Mouse (Mus musculus): Measurements from ENCODE around the gene Astn1. TPM values are rescaled to one million over a fixed set of nuclear protein-coding genes. Genes with fewer than 3 reads are reported as not detected.

Gene Astn1
- total and polyA plus RNA-seq, 3 experiments: not detected

GRCm38 (mm10) chr1:158669971-158670592, 308.0 kb downstream of the Astn1 start:
- Histone ChIP-seq H3K27ac (ENCODE audit: control insufficient read depth, low read depth, low read length) (no peak overlapping the region), H3K4me3 (ENCODE audit: control insufficient read depth in 1 of 2, insufficient read depth in 1 of 2, low read depth in 2 of 2, low read length in 2 of 2) (no peak overlapping the region), H3K79me2 (ENCODE audit: control insufficient read depth, insufficient read depth, low read length, poor library complexity) (no peaks in the 10 kb centered on the region), H3K9ac (ENCODE audit: control insufficient read depth, low read depth, low read length, poor library complexity, severe bottlenecking) (no peak overlapping the region), H3K4me1 (ENCODE audit: control insufficient read depth in 1 of 2, insufficient read depth in 2 of 2, low read length in 2 of 2) (no peaks in the 10 kb centered on the region), H3K9me3 (replicated peaks; ENCODE audit: insufficient read depth, low read length) (no peaks in the 10 kb centered on the region), H3K27me3 (ENCODE audit: control insufficient read depth in 1 of 2, insufficient read depth in 2 of 2, low read length in 2 of 2) (no peaks in the 10 kb centered on the region), H3K36me3 (ENCODE audit: control insufficient read depth in 1 of 2, insufficient read depth in 2 of 2, low read length in 2 of 2) (no peaks in the 10 kb centered on the region)
- TF ChIP-seq ELF1 (IDR thresholded peaks at IDR 0.05; ENCODE audit: low read depth, low read length) (peak; percentile 48; the same call in 1 of the 2 replicates), RAD21 (IDR thresholded peaks at IDR 0.05; ENCODE audit: low read depth, low read length) (peak; percentile 82), ZC3H11A (IDR thresholded peaks at IDR 0.05; ENCODE audit: low read depth, low read length) (peak; percentile 74), ZNF384 (IDR thresholded peaks at IDR 0.05; ENCODE audit: low read depth, low read length) (no peak), SMC3 (IDR thresholded peaks at IDR 0.05; ENCODE audit: low read depth, low read length) (peak; percentile 82), KAT2A (conservative IDR thresholded peaks at IDR 0.05; ENCODE audit: low read depth, low read length) (no peak), CTCF (IDR thresholded peaks at IDR 0.05 in 2 of 3, conservative IDR thresholded peaks at IDR 0.05 in 1 of 3; ENCODE audit: control insufficient read depth in 1 of 3, insufficient read depth in 1 of 3, low read depth in 2 of 3, low read length in 3 of 3, poor library complexity in 1 of 3, severe bottlenecking in 1 of 3) (peak; percentile 40 to 76 (median 71))
- peak; percentile 64 for DNase-seq (ENCODE audit: low read depth, low spot score)

GRCm38 (mm10) chr1:158687726-158688125, 325.7 kb downstream of the Astn1 start:
- Histone ChIP-seq H3K4me3 (ENCODE audit: control insufficient read depth in 1 of 2, insufficient read depth in 1 of 2, low read depth in 2 of 2, low read length in 2 of 2) (no peak overlapping the region), H3K27me3 (ENCODE audit: control insufficient read depth in 1 of 2, insufficient read depth in 2 of 2, low read length in 2 of 2) (no peaks in the 10 kb centered on the region), H3K4me1 (ENCODE audit: control insufficient read depth in 1 of 2, insufficient read depth in 2 of 2, low read length in 2 of 2) (no peaks in the 10 kb centered on the region), H3K9me3 (replicated peaks; ENCODE audit: insufficient read depth, low read length) (no peaks in the 10 kb centered on the region), H3K9ac (ENCODE audit: control insufficient read depth, low read depth, low read length, poor library complexity, severe bottlenecking) (no peak overlapping the region), H3K36me3 (ENCODE audit: control insufficient read depth in 1 of 2, insufficient read depth in 2 of 2, low read length in 2 of 2) (no peaks in the 10 kb centered on the region), H3K79me2 (ENCODE audit: control insufficient read depth, insufficient read depth, low read length, poor library complexity) (no peaks in the 10 kb centered on the region), H3K27ac (ENCODE audit: control insufficient read depth, low read depth, low read length) (no peak overlapping the region)
- DNase-seq (ENCODE audit: low read depth, low spot score): no peak
- TF ChIP-seq E2F4 (IDR thresholded peaks at IDR 0.05; ENCODE audit: borderline replicate concordance, low read depth, low read length) (no peak), ZMIZ1 (IDR thresholded peaks at IDR 0.05; ENCODE audit: low read depth, low read length) (no peak)

- peaks cover 0 to 2% of the 10 kb centered on the region in 2 experiments; a peak in 2 of 4 replicates for H3K36me3 ChIP-seq (ENCODE audit: control insufficient read depth in 1 of 2, insufficient read depth in 2 of 2, low read length in 2 of 2)
- H3K4me1 ChIP-seq (ENCODE audit: control insufficient read depth in 1 of 2, insufficient read depth in 2 of 2, low read length in 2 of 2): peaks cover 0 to 3% of the 10 kb centered on the region in 2 experiments; a peak in 1 of 4 replicates
- no peak overlapping the region for H3K27ac ChIP-seq (ENCODE audit: control insufficient read depth, low read depth, low read length)
- no peaks in the 10 kb centered on the region for H3K9me3 ChIP-seq (replicated peaks; ENCODE audit: insufficient read depth, low read length)
- DNase-seq (ENCODE audit: low read depth, low spot score): peak; percentile 7
- H3K79me2 ChIP-seq (ENCODE audit: control insufficient read depth, insufficient read depth, low read length, poor library complexity): no peaks in the 10 kb centered on the region
- H3K4me3 ChIP-seq (ENCODE audit: control insufficient read depth in 1 of 2, insufficient read depth in 1 of 2, low read depth in 2 of 2, low read length in 2 of 2): no peak overlapping the region
- H3K27me3 ChIP-seq (ENCODE audit: control insufficient read depth in 1 of 2, insufficient read depth in 2 of 2, low read length in 2 of 2): no peaks in the 10 kb centered on the region
- no peak overlapping the region for H3K9ac ChIP-seq (ENCODE audit: control insufficient read depth, low read depth, low read length, poor library complexity, severe bottlenecking)
- TF ChIP-seq BHLHE40 (IDR thresholded peaks at IDR 0.05; ENCODE audit: borderline replicate concordance, low read depth, low read length) (no peak), CTCF (IDR thresholded peaks at IDR 0.05 in 2 of 3, conservative IDR thresholded peaks at IDR 0.05 in 1 of 3; ENCODE audit: control insufficient read depth in 1 of 3, insufficient read depth in 1 of 3, low read depth in 2 of 3, low read length in 3 of 3, poor library complexity in 1 of 3, severe bottlenecking in 1 of 3) (peak in 1 of 3 experiments; percentile 9; a peak in 1 of 6 replicates), USF1 (IDR thresholded peaks at IDR 0.05; ENCODE audit: low read depth, low read length) (peak; percentile 29; the same call in 1 of the 2 replicates)
Observed at GRCm38 (mm10) chr1:158697423-158697822, 335.4 kb downstream of the Astn1 start.

All from MEL (cell line).